Mouse (Mus musculus): ENCODE data around the gene Sin3b.

DNA sequence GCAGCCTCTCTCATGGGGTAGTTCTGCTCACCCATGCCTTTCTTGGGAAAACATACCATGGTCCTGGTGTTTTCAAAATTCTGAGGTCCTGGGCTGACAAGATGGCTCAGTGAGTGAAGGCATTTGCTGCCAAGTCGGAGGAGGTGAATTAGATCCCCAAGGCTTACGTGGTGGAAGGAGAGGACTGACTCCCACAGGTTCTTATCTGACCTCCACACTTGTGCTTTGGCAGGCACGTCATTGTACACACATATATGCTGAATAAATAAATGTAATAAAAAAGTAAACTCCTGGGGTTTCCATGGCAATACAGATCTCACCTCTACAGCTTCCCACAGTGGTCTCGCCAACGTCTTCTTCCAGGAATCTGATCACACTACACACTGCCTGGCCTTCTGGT, 6.5 kb upstream of the Sin3b start:
- TF ChIP-seq ZC3H11A (IDR thresholded peaks at IDR 0.05; ENCODE audit: borderline replicate concordance, low read depth, low read length) (no peak), CHD2 (IDR thresholded peaks at IDR 0.05; ENCODE audit: low read depth, low read length) (no peak)

Data from ES-E14 (cell line).